ENCODE assay signal across 8 mouse cellular contexts in genomic region chr3:32398623-32399022, GRCm38 (mm10). TPM values are rescaled to one million over a fixed set of nuclear protein-coding genes. Genes with fewer than 3 reads are reported as not detected.
DNase-seq lines count a peak whose midpoint lies in the region; ATAC-seq and TF ChIP-seq lines count a peak whose summit lies in the region.

No protein-coding gene starts in this region.

- ATAC-seq in neural tube, embryonic 11.5 days (ENCODE audit: insufficient read depth, low FRiP score, low TSS enrichment), result no peak
- no peak for ATAC-seq in liver, embryonic 13.5 days (ENCODE audit: low read depth)
- no peak for ATAC-seq in stomach, postnatal 0 days (ENCODE audit: low FRiP score, low TSS enrichment)

- no peak for TF ChIP-seq CTCF in heart, adult 2 months (IDR thresholded peaks at IDR 0.05)
- no peak for TF ChIP-seq CTCF in stomach, postnatal 0 days (IDR thresholded peaks at IDR 0.05; ENCODE audit: low read depth)

- H3K4me1 ChIP-seq in heart, adult 2 months (ENCODE audit: control insufficient read depth, insufficient read depth, low read length), result peaks cover 20% of the 10 kb centered on the region
- H3K4me1 ChIP-seq in neural tube, embryonic 11.5 days (ENCODE audit: control insufficient read depth, insufficient read depth, low read length), result peaks cover 13% of the 10 kb centered on the region
- H3K4me1 ChIP-seq in liver, embryonic 13.5 days (replicated peaks), result peaks cover 48% of the 10 kb centered on the region
- H3K4me1 ChIP-seq in stomach, postnatal 0 days (replicated peaks; ENCODE audit: control insufficient read depth, insufficient read depth), result peaks cover 4% of the 10 kb centered on the region; the same call in 1 of the 2 replicates

- TF ChIP-seq EP300 in heart, adult 2 months (IDR thresholded peaks at IDR 0.05; ENCODE audit: insufficient read depth, low read depth, low read length), result no peak
- no peak for TF ChIP-seq EP300 in stomach, postnatal 0 days (optimal IDR thresholded peaks at IDR 0.05)

- WGBS in heart, adult 2 months, result 14% methylated on average over 4 of the region's 4 CpGs
- 42% methylated on average over 4 of the region's 4 CpGs for WGBS in neural tube, embryonic 11.5 days
- WGBS in liver, embryonic 13.5 days (ENCODE audit: insufficient replicate concordance), result 39% methylated on average over 4 of the region's 4 CpGs
- 13% methylated on average over 4 of the region's 4 CpGs for WGBS in stomach, postnatal 0 days

- peaks cover 5% of the 10 kb centered on the region for H3K79me2 ChIP-seq in heart, adult 2 months (replicated peaks; ENCODE audit: control insufficient read depth, insufficient read depth, low read length)

- peak overlapping the region; percentile 88; the same call in 1 of the 2 replicates for H3K27ac ChIP-seq in heart, adult 2 months
- H3K27ac ChIP-seq in neural tube, embryonic 11.5 days (ENCODE audit: low read depth, low read length), result no peak overlapping the region
- no peak overlapping the region for H3K27ac ChIP-seq in liver, embryonic 13.5 days
- no peak overlapping the region for H3K27ac ChIP-seq in stomach, postnatal 0 days (replicated peaks)

- DNase-seq in heart, adult 2 months, result no peak
- DNase-seq in heart, postnatal 10 days, result no peak
- DNase-seq in neural tube, embryonic 11.5 days (ENCODE audit: low spot score), result no peak
- DNase-seq in neural tube, embryonic 10.5 days (ENCODE audit: extremely low spot score, low spot score), result no peak
- DNase-seq in liver, embryonic 13.5 days, result no peak
- no peak for DNase-seq in stomach, postnatal 0 days (ENCODE audit: low spot score)
- no peak for DNase-seq in frontal cortex, postnatal 36 days (ENCODE audit: low spot score in 2 of 2)
- no peak for DNase-seq in gastrocnemius, postnatal 25 days

- H3K4me2 ChIP-seq in neural tube, embryonic 11.5 days (ENCODE audit: low read depth), result peak overlapping the region; percentile 54
- H3K4me2 ChIP-seq in liver, embryonic 13.5 days, result peak overlapping the region; percentile 91
- peak overlapping the region; percentile 74 for H3K4me2 ChIP-seq in stomach, postnatal 0 days (replicated peaks; ENCODE audit: low read depth)

- H3K27me3 ChIP-seq in heart, adult 2 months (ENCODE audit: control insufficient read depth, insufficient read depth, low read length), result no peaks in the 10 kb centered on the region
- H3K27me3 ChIP-seq in neural tube, embryonic 11.5 days (ENCODE audit: control insufficient read depth, insufficient read depth, low read length), result no peaks in the 10 kb centered on the region
- no peaks in the 10 kb centered on the region for H3K27me3 ChIP-seq in liver, embryonic 13.5 days
- H3K27me3 ChIP-seq in stomach, postnatal 0 days (ENCODE audit: control insufficient read depth, insufficient read depth, low read length), result no peaks in the 10 kb centered on the region

- intact Hi-C loops in heart, adult 2 months (cut with DNase I), result loop anchor here (1.0 to 10.0 kb wide), 6 partner anchors 30 to 1794 kb away; partner anchors contain the start of genes Actl6a, Mfn1 and Mynn
- intact Hi-C loops in heart, postnatal 10 days (cut with DNase I), result loop anchor here (2.0 to 5.0 kb wide), 2 partner anchors 16 to 109 kb away; no protein-coding TSS in a partner anchor

- peak overlapping the region; percentile 17; the same call in 1 of the 2 replicates for H3K4me3 ChIP-seq in heart, adult 2 months
- H3K4me3 ChIP-seq in neural tube, embryonic 11.5 days (ENCODE audit: low read depth, low read length), result peak overlapping the region; percentile 88; the same call in 1 of the 2 replicates
- H3K4me3 ChIP-seq in liver, embryonic 13.5 days (replicated peaks), result peak overlapping the region; percentile 93
- no peak overlapping the region for H3K4me3 ChIP-seq in stomach, postnatal 0 days (ENCODE audit: low read depth, low read length)

- H3K9ac ChIP-seq in heart, adult 2 months (ENCODE audit: low read depth, low read length), result peak overlapping the region; percentile 33; the same call in 1 of the 2 replicates
- H3K9ac ChIP-seq in neural tube, embryonic 11.5 days (ENCODE audit: low read length), result no peak overlapping the region
- peak overlapping the region; percentile 93 for H3K9ac ChIP-seq in liver, embryonic 13.5 days
- H3K9ac ChIP-seq in stomach, postnatal 0 days (ENCODE audit: low read length), result no peak overlapping the region

- peaks cover 16% of the 10 kb centered on the region for H3K36me3 ChIP-seq in heart, adult 2 months (ENCODE audit: control insufficient read depth, insufficient read depth, low read length)
- H3K36me3 ChIP-seq in neural tube, embryonic 11.5 days (ENCODE audit: control insufficient read depth, insufficient read depth, low read length), result no peaks in the 10 kb centered on the region
- H3K36me3 ChIP-seq in liver, embryonic 13.5 days, result no peaks in the 10 kb centered on the region
- no peaks in the 10 kb centered on the region for H3K36me3 ChIP-seq in stomach, postnatal 0 days (ENCODE audit: control insufficient read depth, insufficient read depth, low read length)

- TF ChIP-seq POLR2A in heart, adult 2 months (IDR thresholded peaks at IDR 0.05; ENCODE audit: insufficient read depth, low read depth, low read length), result no peak

- no peaks in the 10 kb centered on the region for H3K9me3 ChIP-seq in neural tube, embryonic 11.5 days (ENCODE audit: control insufficient read depth, low read length)
- H3K9me3 ChIP-seq in liver, embryonic 13.5 days (replicated peaks), result no peaks in the 10 kb centered on the region
- no peaks in the 10 kb centered on the region for H3K9me3 ChIP-seq in stomach, postnatal 0 days (ENCODE audit: control insufficient read depth, low read length)

RNA-seq across cellular contexts. Expression of gene Pik3ca, which starts 1.2 kb away (rescaled TPM):
- 10 to 100 TPM; 43.5 to 48.5 TPM for total RNA-seq in heart, adult 2 months (2021)
- polyA plus RNA-seq in heart, adult 2 months (2012; rRNA removed), result 6.5 and 13.4 TPM in 2 replicates
- 10 to 100 TPM; 48.6 to 57.2 TPM for total RNA-seq in heart, postnatal 10 days (2021)
- 17.2 and 23.0 TPM in 2 replicates for polyA plus RNA-seq in neural tube, embryonic 11.5 days (2014; fragmentation: Nextera tagmentation; extraction: Ambion mirVana)
- polyA plus RNA-seq in liver, embryonic 13.5 days (2015; fragmentation: Nextera tagmentation; extraction: Ambion mirVana), result 3.0 and 3.8 TPM in 2 replicates
- polyA plus RNA-seq in stomach, postnatal 0 days (2015; fragmentation: Nextera tagmentation; extraction: Ambion mirVana), result 5.8 and 6.4 TPM in 2 replicates
- 10 to 100 TPM; 41.6 to 61.0 TPM for total RNA-seq in gastrocnemius, postnatal 25 days (2021)

RNA-seq across cellular contexts. Expression of gene Zmat3, which starts 32.8 kb away (rescaled TPM):
- 1 to 10 TPM; 5.9 to 6.1 TPM for total RNA-seq in heart, adult 2 months (2021)
- polyA plus RNA-seq in heart, adult 2 months (2012; rRNA removed), result 4.4 and 7.3 TPM in 2 replicates
- total RNA-seq in heart, postnatal 10 days (2021), result 10 to 100 TPM; 11.2 to 12.1 TPM
- polyA plus RNA-seq in neural tube, embryonic 11.5 days (2014; fragmentation: Nextera tagmentation; extraction: Ambion mirVana), result 10.6 and 11.5 TPM in 2 replicates
- 0.45 and 0.51 TPM in 2 replicates for polyA plus RNA-seq in liver, embryonic 13.5 days (2015; fragmentation: Nextera tagmentation; extraction: Ambion mirVana)
- polyA plus RNA-seq in stomach, postnatal 0 days (2015; fragmentation: Nextera tagmentation; extraction: Ambion mirVana), result 3.8 and 4.4 TPM in 2 replicates
- total RNA-seq in gastrocnemius, postnatal 25 days (2021), result 10 to 100 TPM in 1 of 2 experiments, 1 to 10 TPM in 1; 8.0 to 11.5 TPM

Comparison
In these comparisons a context has a peak if more than half of its experiments do, and no peak if none do; other contexts are left out.
1. H3K9ac ChIP-seq: peak in heart, adult 2 months (single experiment) and liver, embryonic 13.5 days (single experiment); none in neural tube, embryonic 11.5 days (single experiment) and stomach, postnatal 0 days (single experiment).
2. Peak in every context shown above with its lines, with median percentiles within 50 percentile points of each other: H3K4me2 ChIP-seq.